Mouse (Mus musculus): ENCODE data around the gene Syt11. TPM values are rescaled to one million over a fixed set of nuclear protein-coding genes. Genes with fewer than 3 reads are reported as not detected.
"Not testable (repeated sequence)": the region's sequence is repeated elsewhere in the genome, so short reads cannot be mapped to it uniquely, and the experiment has no call there.

Syt11 gene
- total RNA-seq (2017), result 3.3 to 9.0 TPM (median 3.9 TPM) in 3 replicates

- peak; percentile 78 for ATAC-seq (replicated peaks; ENCODE audit: insufficient number of reproducible peaks, low FRiP score, low TSS enrichment, poor library complexity, severe bottlenecking)
Measured at GRCm38 (mm10) chr3:88774939-88775841, at the start of gene Syt11. TSS of gene Syt11 (minus strand) at chr3:88775164.

DNA sequence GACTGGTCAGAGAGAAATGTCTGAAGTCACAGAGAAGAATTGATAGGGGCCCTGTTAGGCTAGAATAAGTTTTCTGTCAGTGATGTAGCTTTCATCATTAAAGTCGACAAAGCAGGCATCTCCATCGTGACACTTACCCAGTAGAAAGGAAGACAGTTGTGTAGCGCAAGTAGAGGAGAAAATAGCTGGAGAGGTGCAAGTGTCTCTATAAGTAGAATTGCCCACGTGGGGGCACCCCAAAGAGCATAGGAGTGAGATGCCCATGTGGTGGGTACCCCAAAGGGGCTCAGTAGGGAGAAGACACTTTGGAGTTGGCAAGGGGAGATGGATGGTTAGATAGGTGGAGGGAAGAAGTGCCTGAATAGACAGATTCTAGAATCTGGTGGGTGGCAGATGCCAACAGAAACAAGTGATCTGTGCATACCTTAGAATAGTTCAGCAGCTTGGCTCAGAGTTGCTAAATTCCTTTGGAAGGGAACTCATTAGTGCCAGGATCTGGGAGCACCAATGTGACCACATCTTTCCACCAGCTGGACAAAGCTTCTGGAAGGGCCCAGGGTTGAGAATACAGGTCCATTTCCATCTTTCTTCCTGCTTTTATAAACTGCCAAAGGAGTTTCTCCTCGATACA lies 29.1 kb upstream of the Syt11 start:
- no peak for ATAC-seq (replicated peaks; ENCODE audit: insufficient number of reproducible peaks, low FRiP score, low TSS enrichment, poor library complexity, severe bottlenecking)

DNA sequence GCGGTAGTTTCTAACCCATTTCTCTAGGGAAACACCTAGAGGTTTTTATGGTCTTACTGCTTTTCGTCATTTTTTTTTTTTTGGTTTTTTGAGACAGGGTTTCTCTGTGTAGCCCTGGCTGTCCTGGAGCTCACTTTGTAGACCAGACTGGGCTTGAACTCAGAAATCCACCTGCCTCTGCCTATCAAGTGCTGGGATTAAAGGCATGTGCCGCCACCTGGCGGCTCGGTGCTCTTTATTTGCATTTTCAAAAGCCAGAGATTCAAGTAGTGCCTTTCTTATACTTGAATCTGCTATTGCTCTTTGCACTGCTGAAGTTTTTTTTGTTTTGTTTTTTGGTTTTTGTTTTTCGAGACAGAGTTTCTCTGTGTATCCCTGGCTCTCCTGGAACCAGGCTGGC lies 22.5 kb upstream of the Syt11 start:
- not testable (repeated sequence) for ATAC-seq (replicated peaks; ENCODE audit: insufficient number of reproducible peaks, low FRiP score, low TSS enrichment, poor library complexity, severe bottlenecking)

- not testable (repeated sequence) for ATAC-seq (replicated peaks; ENCODE audit: insufficient number of reproducible peaks, low FRiP score, low TSS enrichment, poor library complexity, severe bottlenecking)
Measured at GRCm38 (mm10) chr3:88788033-88788432, 13.1 kb upstream of the Syt11 start.

DNA sequence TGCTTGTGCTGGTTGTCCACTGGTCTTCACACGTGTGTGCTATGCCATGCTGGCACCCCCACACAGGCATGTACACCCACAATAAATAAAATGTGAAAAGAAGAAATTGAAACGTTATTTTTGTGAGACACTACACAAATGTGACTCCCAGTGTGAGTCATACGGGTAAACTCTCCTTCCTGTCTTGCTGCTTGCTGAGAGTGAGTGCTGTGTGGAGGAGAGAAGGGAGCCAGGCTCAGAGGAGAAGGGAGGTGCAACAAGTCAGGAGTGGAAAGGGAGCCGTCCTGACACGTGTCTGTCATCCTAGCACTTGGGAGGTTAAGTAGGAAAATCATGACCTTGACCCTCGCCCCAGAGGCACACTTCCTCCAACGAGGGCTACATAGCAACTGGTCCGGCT lies 11.8 kb upstream of the Syt11 start:
- ATAC-seq (replicated peaks; ENCODE audit: insufficient number of reproducible peaks, low FRiP score, low TSS enrichment, poor library complexity, severe bottlenecking), result not testable (repeated sequence)

- ATAC-seq (replicated peaks; ENCODE audit: insufficient number of reproducible peaks, low FRiP score, low TSS enrichment, poor library complexity, severe bottlenecking), result not testable (repeated sequence)
Measured at GRCm38 (mm10) chr3:88786323-88786722, 11.4 kb upstream of the Syt11 start.

- ATAC-seq (replicated peaks; ENCODE audit: insufficient number of reproducible peaks, low FRiP score, low TSS enrichment, poor library complexity, severe bottlenecking), result no peak
Measured at GRCm38 (mm10) chr3:88784889-88785288, 9.9 kb upstream of the Syt11 start.

- ATAC-seq (replicated peaks; ENCODE audit: insufficient number of reproducible peaks, low FRiP score, low TSS enrichment, poor library complexity, severe bottlenecking), result not testable (repeated sequence)
Measured at GRCm38 (mm10) chr3:88773163-88773562, 1.8 kb downstream of the Syt11 start.

- ATAC-seq (replicated peaks; ENCODE audit: insufficient number of reproducible peaks, low FRiP score, low TSS enrichment, poor library complexity, severe bottlenecking), result peak; percentile 76
Measured at GRCm38 (mm10) chr3:88772399-88772798, 2.6 kb downstream of the Syt11 start.

DNA sequence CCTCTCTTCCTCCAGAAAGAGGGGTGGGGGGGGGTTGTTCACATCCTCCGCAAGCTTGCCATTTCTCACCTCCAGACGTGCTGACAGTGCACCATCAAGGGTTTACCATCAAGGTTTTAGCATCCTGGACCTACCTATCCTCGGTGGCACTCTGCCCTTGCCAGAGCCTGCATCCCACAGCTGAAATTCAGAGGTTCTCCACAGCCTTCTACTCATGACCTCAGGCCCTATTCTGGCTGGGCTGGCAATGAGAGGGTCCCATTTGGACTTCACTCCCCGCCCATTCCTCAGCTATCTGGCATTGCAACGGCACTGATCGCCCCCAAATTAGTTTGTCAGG lies 3.1 kb downstream of the Syt11 start:
- not testable (repeated sequence) for ATAC-seq (replicated peaks; ENCODE audit: insufficient number of reproducible peaks, low FRiP score, low TSS enrichment, poor library complexity, severe bottlenecking)

- ATAC-seq (replicated peaks; ENCODE audit: insufficient number of reproducible peaks, low FRiP score, low TSS enrichment, poor library complexity, severe bottlenecking), result peak; percentile 44
Measured at GRCm38 (mm10) chr3:88771189-88771940, 3.6 kb downstream of the Syt11 start.

DNA sequence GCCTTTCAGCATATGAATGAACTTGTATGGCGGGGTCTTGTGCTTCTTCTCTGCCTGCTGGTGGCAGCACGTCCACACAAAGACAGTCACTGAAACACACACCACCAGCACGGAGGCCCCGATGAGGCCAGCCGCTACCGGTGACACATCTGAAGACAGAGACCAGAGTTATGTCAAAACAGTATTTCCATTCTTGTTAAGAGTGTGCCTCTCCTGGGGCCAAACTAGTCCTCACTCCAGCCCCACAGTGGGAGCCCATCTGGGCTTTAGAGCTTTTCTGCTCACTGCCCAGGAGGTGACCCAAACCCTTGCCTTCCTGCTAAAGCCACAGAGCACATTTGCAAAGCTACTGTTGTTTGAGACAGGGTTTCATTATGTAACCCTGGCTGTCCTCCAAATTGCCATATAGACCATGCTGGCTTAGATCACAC lies 12.5 kb downstream of the Syt11 start:
- no peak for ATAC-seq (replicated peaks; ENCODE audit: insufficient number of reproducible peaks, low FRiP score, low TSS enrichment, poor library complexity, severe bottlenecking)

- ATAC-seq (replicated peaks; ENCODE audit: insufficient number of reproducible peaks, low FRiP score, low TSS enrichment, poor library complexity, severe bottlenecking), result no peak
Measured at GRCm38 (mm10) chr3:88761619-88762018, 13.3 kb downstream of the Syt11 start.

DNA sequence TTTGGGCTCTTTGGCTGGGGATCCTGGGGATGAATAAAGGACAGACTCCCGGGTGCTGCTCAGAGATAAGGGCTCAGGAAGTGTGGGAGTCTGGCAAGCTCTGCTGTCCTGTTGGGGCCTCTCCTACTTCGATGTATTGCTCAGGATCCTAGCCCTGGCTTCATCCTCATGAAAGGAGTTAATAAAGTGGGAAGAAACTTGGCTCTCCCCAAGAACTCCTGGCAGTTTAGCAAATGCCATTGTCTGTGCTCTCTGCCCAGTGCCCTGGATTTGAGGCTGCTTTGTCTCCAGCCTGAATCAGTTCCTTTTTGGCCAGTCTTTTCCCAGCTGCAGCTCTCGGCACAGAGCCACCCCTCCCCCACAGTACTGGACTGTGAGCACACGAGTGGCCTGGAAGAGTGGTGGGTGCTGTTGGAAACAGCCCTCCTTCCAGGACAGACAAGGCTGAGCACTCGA lies 16.9 kb downstream of the Syt11 start:
- no peak for ATAC-seq (replicated peaks; ENCODE audit: insufficient number of reproducible peaks, low FRiP score, low TSS enrichment, poor library complexity, severe bottlenecking)

DNA sequence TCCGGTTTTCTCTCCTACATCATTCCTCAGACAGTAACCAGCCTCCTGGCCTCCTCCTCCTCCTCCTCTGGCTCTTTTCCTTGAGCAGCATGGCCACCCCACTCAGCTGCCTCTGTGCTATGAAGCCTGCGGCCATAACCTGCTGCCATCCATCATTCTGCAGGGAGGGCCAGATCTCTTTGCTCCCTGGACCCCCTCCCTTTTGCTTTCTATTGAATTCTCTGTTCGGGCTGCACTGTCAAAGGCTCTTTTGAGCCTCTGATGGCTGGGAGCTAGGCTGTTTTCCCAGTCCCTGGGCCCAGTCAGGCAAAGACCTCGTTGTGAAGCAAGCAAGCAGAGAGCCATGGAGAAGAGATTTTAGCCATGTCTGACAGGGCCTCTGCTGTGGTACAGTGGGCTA lies 18.7 kb downstream of the Syt11 start:
- ATAC-seq (replicated peaks; ENCODE audit: insufficient number of reproducible peaks, low FRiP score, low TSS enrichment, poor library complexity, severe bottlenecking), result no peak

DNA sequence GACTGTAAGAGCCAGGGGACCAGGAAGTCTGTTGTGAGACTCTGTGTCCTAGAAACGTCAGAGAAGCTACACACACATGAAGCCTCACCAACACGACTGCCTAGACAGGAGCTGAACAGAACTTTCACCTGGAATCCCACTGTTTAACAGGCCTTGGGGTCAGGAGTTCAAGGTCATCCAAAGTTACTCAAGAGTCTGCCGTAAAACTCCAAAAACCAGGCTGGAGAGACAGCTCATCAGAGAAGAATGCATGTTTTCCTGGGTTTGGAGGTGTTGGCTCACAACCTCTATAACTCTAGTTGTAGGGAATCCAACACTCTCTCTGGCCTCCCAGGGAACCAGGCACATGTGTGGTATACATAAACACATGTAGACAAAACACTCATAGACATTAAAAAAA lies 19.4 kb downstream of the Syt11 start:
- no peak for ATAC-seq (replicated peaks; ENCODE audit: insufficient number of reproducible peaks, low FRiP score, low TSS enrichment, poor library complexity, severe bottlenecking)

DNA sequence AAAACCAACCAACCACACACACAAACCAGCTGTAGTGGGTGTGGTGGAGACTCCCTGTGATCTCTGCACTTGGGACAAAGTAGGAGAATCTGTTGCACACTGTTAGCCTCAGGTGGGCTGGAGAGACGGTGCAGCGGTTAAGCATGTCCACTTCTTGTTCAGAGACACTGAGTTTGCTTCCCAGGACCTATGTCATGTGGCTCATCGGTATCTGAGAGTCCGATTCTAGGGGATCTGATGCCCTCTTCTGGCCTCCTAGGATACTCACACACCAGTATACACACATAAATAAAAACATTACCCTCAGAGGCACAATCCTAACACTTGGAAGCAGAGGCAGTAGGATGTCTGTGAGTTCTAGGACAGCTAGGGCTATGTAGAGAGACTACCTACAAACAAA lies 20.7 kb downstream of the Syt11 start:
- no peak for ATAC-seq (replicated peaks; ENCODE audit: insufficient number of reproducible peaks, low FRiP score, low TSS enrichment, poor library complexity, severe bottlenecking)

GRCm38 (mm10) chr3:88746871-88747231 lies 28.1 kb downstream of the Syt11 start:
- ATAC-seq (replicated peaks; ENCODE audit: insufficient number of reproducible peaks, low FRiP score, low TSS enrichment, poor library complexity, severe bottlenecking), result no peak

- no peak for ATAC-seq (replicated peaks; ENCODE audit: insufficient number of reproducible peaks, low FRiP score, low TSS enrichment, poor library complexity, severe bottlenecking)
Measured at GRCm38 (mm10) chr3:88746139-88746870, 28.7 kb downstream of the Syt11 start.

Measured in monocyte, adult 5-6 weeks (primary cell).